Mouse (Mus musculus): ENCODE results near the gene Ing5.

DNA sequence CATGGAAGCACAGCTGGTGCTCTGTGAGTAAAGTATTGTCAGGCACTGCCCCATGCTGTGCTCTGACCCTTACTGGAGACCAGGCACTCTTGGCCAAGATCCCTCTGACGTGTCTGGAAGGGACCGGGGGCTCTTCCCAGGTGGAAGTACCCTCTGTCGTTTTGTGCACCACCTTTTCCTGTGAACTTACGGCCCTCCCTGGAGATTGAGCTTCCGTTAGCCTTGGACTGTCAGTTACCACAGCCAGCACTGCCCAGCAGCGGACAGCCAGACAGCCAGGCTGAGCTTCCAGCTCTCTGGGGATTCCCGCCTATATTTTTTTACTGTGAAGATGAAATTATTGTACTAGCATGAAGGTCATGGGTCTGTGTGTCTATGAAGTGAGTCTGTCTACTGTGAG, 15.0 kb downstream of the Ing5 start:
- TF ChIP-seq CTCF (IDR thresholded peaks at IDR 0.05; ENCODE audit: extremely low read depth, insufficient read length, insufficient replicate concordance, low read depth, low read length) = no peak
- TF ChIP-seq POLR2A (IDR thresholded peaks at IDR 0.05; ENCODE audit: low read depth, low read length) = no peak
